Comparison of ENCODE assay signal across 15 mouse cellular contexts in genomic region chr16:95668151-95668993, GRCm38 (mm10). TPM values are rescaled to one million over a fixed set of nuclear protein-coding genes. Genes with fewer than 3 reads are reported as not detected.
DNase-seq lines count a peak whose midpoint lies in the region; ATAC-seq and TF ChIP-seq lines count a peak whose summit lies in the region.
"Had no signal": no experiment of that assay in that cellular context is flagged by ENCODE, and none has a peak within 500 bp of the region (broad histone marks: within the 10 kb centered on the region; RNA-seq: fewer than 3 reads in every experiment).

No protein-coding gene starts in this region.

- H3K4me3 ChIP-seq in layer of hippocampus, adult 2 months: no peak overlapping the region
- no peak overlapping the region for H3K4me3 ChIP-seq in kidney, embryonic 16.5 days (ENCODE audit: low read length)
- H3K4me3 ChIP-seq: erythroblast, embryonic 14.5 days had no signal

- H3K9ac ChIP-seq in kidney, embryonic 16.5 days (replicated peaks; ENCODE audit: low read length): no peak overlapping the region

- ATAC-seq in kidney, embryonic 16.5 days (ENCODE audit: low FRiP score, low TSS enrichment): 0 out of 2 replicates have a peak, but pooled peaks have one; percentile 35

- no peaks in the 10 kb centered on the region for H3K9me3 ChIP-seq in kidney, embryonic 16.5 days (ENCODE audit: low read length)

- H3K4me2 ChIP-seq in kidney, embryonic 16.5 days (replicated peaks; ENCODE audit: low read depth, low read length): no peak overlapping the region

- peaks cover 17% of the 10 kb centered on the region for H3K4me1 ChIP-seq in kidney, embryonic 16.5 days (ENCODE audit: insufficient read depth, low read length)

- no peaks in the 10 kb centered on the region for H3K36me3 ChIP-seq in kidney, embryonic 16.5 days (ENCODE audit: insufficient read depth, low read length)

- WGBS in kidney, embryonic 16.5 days: 70% methylated on average over 19 of the region's 19 CpGs

- no peak overlapping the region for H3K27ac ChIP-seq in layer of hippocampus, adult 2 months
- no peak overlapping the region for H3K27ac ChIP-seq in kidney, embryonic 16.5 days (ENCODE audit: low read length)

- DNase-seq in layer of hippocampus, adult 2 months (ENCODE audit: low spot score in 2 of 2): peak; percentile 17 to 18
- no peak for DNase-seq in layer of hippocampus, postnatal 36 days
- peak; percentile 43 to 46 for DNase-seq in right cerebral cortex, postnatal 10 days (ENCODE audit: low spot score in 2 of 2)
- no peak for DNase-seq in right cerebral cortex, postnatal 4 days
- DNase-seq in spleen, postnatal 4 days (ENCODE audit: low spot score in 2 of 2): no peak
- no peak for DNase-seq in natural killer cell, adult 2 months (ENCODE audit: low spot score in 2 of 2)
- DNase-seq in thymus, postnatal 36 days: no peak
- DNase-seq: adrenal gland, postnatal 36 days; B cell, adult 2 months; cerebellum, adult 9-11 months; heart, adult 11 months; heart, postnatal 4 days; lung, adult 18-20 months had no signal

- TF ChIP-seq CTCF in layer of hippocampus, adult 2 months (conservative IDR thresholded peaks at IDR 0.05): no peak

- no peaks in the 10 kb centered on the region for H3K27me3 ChIP-seq in kidney, embryonic 16.5 days (ENCODE audit: insufficient read depth, low read length)

RNA-seq across cellular contexts. Expression of gene Ets2, which starts 33.5 kb away (rescaled TPM):
- total RNA-seq in layer of hippocampus, adult 2 months (2021): 10 to 100 TPM; 70.3 to 77.0 TPM
- 10 to 100 TPM; 72.7 to 75.3 TPM for total RNA-seq in layer of hippocampus, postnatal 36 days (2021)
- 69.3 and 72.7 TPM in 2 replicates for polyA plus RNA-seq in kidney, embryonic 16.5 days (2015; fragmentation: Nextera tagmentation; extraction: Ambion mirVana)

Comparison
In these comparisons a context has a peak if more than half of its experiments do, and no peak if none do; other contexts are left out.
1. DNase-seq: peak in layer of hippocampus, adult 2 months (2 of 2) and right cerebral cortex, postnatal 10 days (2 of 2); none in layer of hippocampus, postnatal 36 days (0 of 2), right cerebral cortex, postnatal 4 days (single experiment), spleen, postnatal 4 days (0 of 2), natural killer cell, adult 2 months (0 of 2) and thymus, postnatal 36 days (0 of 2).